Mouse (Mus musculus): ENCODE data around the gene Klra6. TPM values are rescaled to one million over a fixed set of nuclear protein-coding genes. Genes with fewer than 3 reads are reported as not detected.
"Not testable (repeated sequence)": the region's sequence is repeated elsewhere in the genome, so short reads cannot be mapped to it uniquely, and the experiment has no call there.

The Klra6 gene
- not detected in 2 replicates for polyA plus RNA-seq (2015; fragmentation: Nextera tagmentation; extraction: Ambion mirVana)

- Histone ChIP-seq H3K4me2 (ENCODE audit: low read depth, low read length) (no peak within 1 kb of the TSS), H3K27me3 (replicated peaks; ENCODE audit: control insufficient read depth, insufficient read depth, low read length) (no peaks in the 10 kb centered on the region), H3K4me3 (ENCODE audit: low read length) (no peak within 1 kb of the TSS), H3K9me3 (ENCODE audit: control insufficient read depth, low read length) (no peaks in the 10 kb centered on the region), H3K36me3 (ENCODE audit: control insufficient read depth, insufficient read depth, low read length) (no peaks in the 10 kb centered on the region), H3K4me1 (ENCODE audit: control insufficient read depth, insufficient read depth, low read length) (no peaks in the 10 kb centered on the region), H3K9ac (ENCODE audit: low read depth, low read length) (no peak within 1 kb of the TSS), H3K27ac (ENCODE audit: low read length) (no peak within 1 kb of the TSS)
- ATAC-seq = no peak
- 75% methylated on average over 4 of the region's 4 CpGs for WGBS
Measured at GRCm38 (mm10) chr6:130026854-130027253, at the start of gene Klra6. Gene Klra6, minus strand, starts transcription at chr6:130026954.

- H3K4me3 ChIP-seq (ENCODE audit: low read length); ATAC-seq; H3K9ac ChIP-seq (ENCODE audit: low read depth, low read length); H3K27me3 ChIP-seq (replicated peaks; ENCODE audit: control insufficient read depth, insufficient read depth, low read length); H3K4me1 ChIP-seq (ENCODE audit: control insufficient read depth, insufficient read depth, low read length); H3K27ac ChIP-seq (ENCODE audit: low read length); H3K9me3 ChIP-seq (ENCODE audit: control insufficient read depth, low read length); H3K36me3 ChIP-seq (ENCODE audit: control insufficient read depth, insufficient read depth, low read length); H3K4me2 ChIP-seq (ENCODE audit: low read depth, low read length): not testable (repeated sequence)
- WGBS = 54% methylated on average over 1 of the region's 1 CpGs
Measured at GRCm38 (mm10) chr6:130067171-130067570, 40.4 kb upstream of the Klra6 start, which contains the start of gene Klra4. Gene Klra4, minus strand, starts transcription at chr6:130067271.

- Histone ChIP-seq H3K27me3 (replicated peaks; ENCODE audit: control insufficient read depth, insufficient read depth, low read length) (no peaks in the 10 kb centered on the region), H3K9me3 (ENCODE audit: control insufficient read depth, low read length) (no peaks in the 10 kb centered on the region), H3K4me2 (ENCODE audit: low read depth, low read length) (no peak overlapping the region), H3K27ac (ENCODE audit: low read length) (no peak overlapping the region), H3K4me1 (ENCODE audit: control insufficient read depth, insufficient read depth, low read length) (no peaks in the 10 kb centered on the region), H3K9ac (ENCODE audit: low read depth, low read length) (no peak overlapping the region), H3K36me3 (ENCODE audit: control insufficient read depth, insufficient read depth, low read length) (no peaks in the 10 kb centered on the region), H3K4me3 (ENCODE audit: low read length) (no peak overlapping the region)
- no peak for ATAC-seq
- WGBS = 76% methylated on average over 5 of the region's 5 CpGs
Measured at GRCm38 (mm10) chr6:130065196-130065595, 38.4 kb upstream of the Klra6 start.

GRCm38 (mm10) chr6:130035146-130035545 lies 8.4 kb upstream of the Klra6 start:
- H3K4me2 ChIP-seq (ENCODE audit: low read depth, low read length); H3K4me1 ChIP-seq (ENCODE audit: control insufficient read depth, insufficient read depth, low read length); H3K27me3 ChIP-seq (replicated peaks; ENCODE audit: control insufficient read depth, insufficient read depth, low read length); H3K36me3 ChIP-seq (ENCODE audit: control insufficient read depth, insufficient read depth, low read length); ATAC-seq; H3K9ac ChIP-seq (ENCODE audit: low read depth, low read length); H3K27ac ChIP-seq (ENCODE audit: low read length); H3K9me3 ChIP-seq (ENCODE audit: control insufficient read depth, low read length); H3K4me3 ChIP-seq (ENCODE audit: low read length): not testable (repeated sequence)
- WGBS = 49% methylated on average over 4 of the region's 4 CpGs

- H3K27me3 ChIP-seq (replicated peaks; ENCODE audit: control insufficient read depth, insufficient read depth, low read length); H3K9ac ChIP-seq (ENCODE audit: low read depth, low read length); H3K27ac ChIP-seq (ENCODE audit: low read length); H3K4me2 ChIP-seq (ENCODE audit: low read depth, low read length); H3K9me3 ChIP-seq (ENCODE audit: control insufficient read depth, low read length); H3K36me3 ChIP-seq (ENCODE audit: control insufficient read depth, insufficient read depth, low read length); ATAC-seq; H3K4me1 ChIP-seq (ENCODE audit: control insufficient read depth, insufficient read depth, low read length); H3K4me3 ChIP-seq (ENCODE audit: low read length): not testable (repeated sequence)
Measured at GRCm38 (mm10) chr6:130031493-130032089, 4.8 kb upstream of the Klra6 start.

Other genes with a start within 250 kb of the Klra6 start
- gene Gm156, start 242.7 kb downstream of the Klra6 start, polyA plus RNA-seq (2015; fragmentation: Nextera tagmentation; extraction: Ambion mirVana) = not detected in 2 replicates
- gene Gm17631, start 164.3 kb downstream of the Klra6 start, polyA plus RNA-seq (2015; fragmentation: Nextera tagmentation; extraction: Ambion mirVana) = not detected in 2 replicates
- gene Klra17, start 150.3 kb downstream of the Klra6 start, polyA plus RNA-seq (2015; fragmentation: Nextera tagmentation; extraction: Ambion mirVana) = not detected in 2 replicates
- not detected in 2 replicates for gene Klra5, start 109.3 kb downstream of the Klra6 start, polyA plus RNA-seq (2015; fragmentation: Nextera tagmentation; extraction: Ambion mirVana)
- not detected in 2 replicates for gene Klra4, start 40.3 kb upstream of the Klra6 start, polyA plus RNA-seq (2015; fragmentation: Nextera tagmentation; extraction: Ambion mirVana)
- not detected in 2 replicates for gene Klra8, start 102.9 kb upstream of the Klra6 start, polyA plus RNA-seq (2015; fragmentation: Nextera tagmentation; extraction: Ambion mirVana)
- not detected in 2 replicates for gene Klra9, start 166.2 kb upstream of the Klra6 start, polyA plus RNA-seq (2015; fragmentation: Nextera tagmentation; extraction: Ambion mirVana)
- gene Klra7, start 206.4 kb upstream of the Klra6 start, polyA plus RNA-seq (2015; fragmentation: Nextera tagmentation; extraction: Ambion mirVana) = not detected in 2 replicates